Mouse (Mus musculus): ENCODE measurements around the gene Ptprm. TPM values are rescaled to one million over a fixed set of nuclear protein-coding genes. Genes with fewer than 3 reads are reported as not detected.

Gene Ptprm
- polyA plus RNA-seq, 1 experiment: 4.6 TPM

DNA sequence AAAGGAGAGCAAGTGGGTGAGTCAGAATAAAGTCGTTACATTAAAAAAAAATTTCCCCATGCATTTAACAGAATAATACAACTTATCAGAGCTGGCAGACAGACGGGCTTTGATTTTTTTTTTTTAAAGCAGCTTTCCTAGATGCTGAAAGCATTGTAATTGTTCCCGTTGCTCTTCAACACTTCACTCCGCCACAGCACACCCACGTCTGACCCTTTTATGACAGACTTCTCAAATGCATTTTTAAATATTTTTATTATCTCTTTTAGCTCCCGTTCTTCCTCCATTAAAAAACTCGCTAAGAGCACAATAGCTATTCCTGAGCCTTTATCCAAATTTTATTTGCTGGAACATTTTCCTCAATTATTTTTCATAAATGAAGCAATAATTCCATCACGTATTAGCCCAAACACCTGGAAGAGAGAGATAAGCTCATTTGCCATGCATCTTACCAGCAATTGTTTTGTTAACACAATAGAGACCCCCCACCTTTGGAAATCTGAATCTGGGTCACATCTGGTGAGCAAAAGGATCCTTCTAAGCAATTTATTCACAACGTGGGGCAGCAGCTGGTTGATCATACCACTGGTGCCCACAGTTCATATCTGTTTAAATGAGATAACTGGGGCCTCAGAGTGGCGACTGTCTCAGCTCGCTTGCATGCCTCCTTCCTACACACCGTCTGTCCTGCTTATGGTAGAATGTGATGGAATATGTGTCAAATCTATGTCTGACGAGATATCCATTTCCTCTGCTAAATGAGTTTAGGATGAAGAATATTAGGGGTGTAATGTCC lies 463.0 kb downstream of the Ptprm start:
- Histone ChIP-seq H3K27ac (ENCODE audit: control insufficient read depth, insufficient read depth, low read depth, low read length) (no peak overlapping the region), H3K4me3 (ENCODE audit: control insufficient read depth, low read depth, low read length) (no peak overlapping the region), H3K36me3 (ENCODE audit: control insufficient read depth, insufficient read depth, low read length) (no peaks in the 10 kb centered on the region), H3K27me3 (ENCODE audit: control insufficient read depth, insufficient read depth, low read length) (no peaks in the 10 kb centered on the region), H3K4me1 (ENCODE audit: control insufficient read depth, insufficient read depth, low read length) (no peaks in the 10 kb centered on the region)
- TF ChIP-seq CTCF (IDR thresholded peaks at IDR 0.05; ENCODE audit: control insufficient read depth, insufficient read depth, insufficient replicate concordance, low read depth, low read length): no peak
- TF ChIP-seq POLR2A (IDR thresholded peaks at IDR 0.05; ENCODE audit: control insufficient read depth, low read depth, low read length): no peak

DNA sequence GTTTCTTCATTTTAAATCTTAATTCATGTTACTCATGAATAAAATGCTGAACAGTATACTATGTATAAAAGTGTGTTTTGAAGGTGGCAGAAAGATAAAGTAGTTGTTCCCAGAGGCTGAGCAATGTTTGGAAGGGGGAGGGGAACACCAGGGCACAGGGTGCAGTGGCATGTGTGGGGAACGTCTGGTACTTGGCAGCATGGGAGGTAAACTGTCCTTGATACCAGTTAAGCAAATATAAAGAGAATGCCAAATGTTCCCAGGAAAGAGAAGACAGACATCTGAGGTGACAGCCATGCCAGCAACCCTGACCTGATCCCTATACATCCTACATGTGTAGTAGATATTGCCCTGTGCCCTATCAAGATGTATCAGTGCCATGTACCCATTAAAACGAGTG lies 472.0 kb downstream of the Ptprm start:
- no peaks in the 10 kb centered on the region for H3K4me1 ChIP-seq (ENCODE audit: control insufficient read depth, insufficient read depth, low read length)
- no peak for TF ChIP-seq CTCF (IDR thresholded peaks at IDR 0.05; ENCODE audit: control insufficient read depth, insufficient read depth, insufficient replicate concordance, low read depth, low read length)
- TF ChIP-seq POLR2A (IDR thresholded peaks at IDR 0.05; ENCODE audit: control insufficient read depth, low read depth, low read length): no peak
- no peak overlapping the region for H3K4me3 ChIP-seq (ENCODE audit: control insufficient read depth, low read depth, low read length)
- no peak overlapping the region for H3K27ac ChIP-seq (ENCODE audit: control insufficient read depth, insufficient read depth, low read depth, low read length)
- H3K27me3 ChIP-seq (ENCODE audit: control insufficient read depth, insufficient read depth, low read length): no peaks in the 10 kb centered on the region
- no peaks in the 10 kb centered on the region for H3K36me3 ChIP-seq (ENCODE audit: control insufficient read depth, insufficient read depth, low read length)

DNA sequence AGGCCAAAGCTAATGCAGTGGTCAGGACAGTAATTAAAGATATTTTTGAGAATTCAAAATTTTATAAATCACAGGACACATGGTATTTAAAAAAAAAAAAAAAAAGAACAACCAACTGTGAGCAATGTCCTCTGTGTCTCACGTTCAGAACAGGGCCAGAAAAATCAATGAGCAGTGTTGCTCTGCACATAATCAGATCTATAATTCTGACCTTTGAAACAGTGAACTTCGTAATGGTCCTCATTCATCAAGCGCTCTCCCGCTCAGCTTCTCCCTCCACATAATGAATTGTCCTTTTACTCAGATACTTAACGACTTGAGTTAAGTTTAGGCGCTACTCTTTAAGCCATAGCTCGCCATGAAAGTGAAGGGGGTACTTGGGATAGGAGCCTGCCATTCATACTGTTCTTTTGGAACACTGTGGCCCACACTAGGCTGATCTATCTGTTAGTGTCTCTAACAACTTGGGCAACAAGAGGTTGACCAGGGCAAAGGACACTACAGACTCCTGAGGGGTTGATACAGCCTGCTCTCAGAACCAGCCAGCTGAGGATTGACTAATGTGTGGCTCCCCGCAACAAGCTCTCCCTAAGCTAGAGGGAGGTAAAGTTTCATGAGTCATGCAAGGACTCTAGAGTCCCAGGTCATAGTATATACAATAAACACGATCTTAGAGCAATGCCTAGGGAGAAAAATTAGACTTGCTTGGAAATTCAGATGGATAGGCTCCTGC lies 473.1 kb downstream of the Ptprm start:
- no peak for TF ChIP-seq CTCF (IDR thresholded peaks at IDR 0.05; ENCODE audit: control insufficient read depth, insufficient read depth, insufficient replicate concordance, low read depth, low read length)
- no peak for TF ChIP-seq POLR2A (IDR thresholded peaks at IDR 0.05; ENCODE audit: control insufficient read depth, low read depth, low read length)
- no peaks in the 10 kb centered on the region for H3K4me1 ChIP-seq (ENCODE audit: control insufficient read depth, insufficient read depth, low read length)
- no peaks in the 10 kb centered on the region for H3K27me3 ChIP-seq (ENCODE audit: control insufficient read depth, insufficient read depth, low read length)
- no peaks in the 10 kb centered on the region for H3K36me3 ChIP-seq (ENCODE audit: control insufficient read depth, insufficient read depth, low read length)
- H3K4me3 ChIP-seq (ENCODE audit: control insufficient read depth, low read depth, low read length): no peak overlapping the region
- H3K27ac ChIP-seq (ENCODE audit: control insufficient read depth, insufficient read depth, low read depth, low read length): no peak overlapping the region

DNA sequence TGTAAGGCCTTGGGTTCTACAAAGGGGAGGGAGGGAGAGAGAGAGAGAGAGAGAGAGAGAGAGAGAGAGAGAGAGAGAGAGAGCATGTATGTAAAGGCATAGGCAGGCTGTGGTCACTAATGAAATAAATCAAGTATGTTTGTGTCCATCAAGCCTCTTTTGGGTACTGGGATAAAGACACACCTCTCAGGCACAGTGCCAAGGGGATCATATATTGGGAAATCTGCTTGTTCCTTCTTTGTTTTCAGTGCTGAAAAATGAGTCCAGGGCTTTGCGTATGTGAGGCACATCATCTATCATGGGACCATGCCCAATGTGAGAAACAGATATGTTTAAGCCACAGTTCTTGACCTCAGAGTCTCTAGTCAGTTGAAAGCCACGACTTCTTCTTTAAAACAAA lies 475.1 kb downstream of the Ptprm start:
- Histone ChIP-seq H3K4me3 (ENCODE audit: control insufficient read depth, low read depth, low read length) (no peak overlapping the region), H3K27ac (ENCODE audit: control insufficient read depth, insufficient read depth, low read depth, low read length) (no peak overlapping the region), H3K36me3 (ENCODE audit: control insufficient read depth, insufficient read depth, low read length) (no peaks in the 10 kb centered on the region), H3K27me3 (ENCODE audit: control insufficient read depth, insufficient read depth, low read length) (no peaks in the 10 kb centered on the region), H3K4me1 (ENCODE audit: control insufficient read depth, insufficient read depth, low read length) (no peaks in the 10 kb centered on the region)
- no peak for TF ChIP-seq CTCF (IDR thresholded peaks at IDR 0.05; ENCODE audit: control insufficient read depth, insufficient read depth, insufficient replicate concordance, low read depth, low read length)
- no peak for TF ChIP-seq POLR2A (IDR thresholded peaks at IDR 0.05; ENCODE audit: control insufficient read depth, low read depth, low read length)

DNA sequence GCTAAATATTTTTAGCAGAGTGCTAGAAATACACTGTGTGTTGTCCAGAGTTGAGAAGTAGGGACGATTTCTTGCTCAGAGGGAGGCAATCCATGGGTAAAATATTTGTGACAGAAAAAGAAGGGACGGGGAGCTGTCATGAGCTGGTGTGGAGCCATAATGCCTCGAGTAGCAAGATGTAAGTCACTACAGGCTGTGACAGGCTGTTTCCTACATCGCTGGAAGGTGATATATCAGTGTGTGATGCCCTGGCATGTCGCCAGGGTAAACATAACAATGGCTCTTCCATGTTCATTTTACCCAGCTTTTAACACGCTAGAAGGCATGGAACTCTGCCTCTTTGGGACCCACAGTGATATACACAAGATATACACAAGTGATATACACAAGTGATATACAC lies 476.7 kb downstream of the Ptprm start:
- Histone ChIP-seq H3K4me3 (ENCODE audit: control insufficient read depth, low read depth, low read length) (no peak overlapping the region), H3K27me3 (ENCODE audit: control insufficient read depth, insufficient read depth, low read length) (no peaks in the 10 kb centered on the region), H3K27ac (ENCODE audit: control insufficient read depth, insufficient read depth, low read depth, low read length) (no peak overlapping the region), H3K36me3 (ENCODE audit: control insufficient read depth, insufficient read depth, low read length) (no peaks in the 10 kb centered on the region), H3K4me1 (ENCODE audit: control insufficient read depth, insufficient read depth, low read length) (no peaks in the 10 kb centered on the region)
- TF ChIP-seq POLR2A (IDR thresholded peaks at IDR 0.05; ENCODE audit: control insufficient read depth, low read depth, low read length) (no peak), CTCF (IDR thresholded peaks at IDR 0.05; ENCODE audit: control insufficient read depth, insufficient read depth, insufficient replicate concordance, low read depth, low read length) (no peak)

DNA sequence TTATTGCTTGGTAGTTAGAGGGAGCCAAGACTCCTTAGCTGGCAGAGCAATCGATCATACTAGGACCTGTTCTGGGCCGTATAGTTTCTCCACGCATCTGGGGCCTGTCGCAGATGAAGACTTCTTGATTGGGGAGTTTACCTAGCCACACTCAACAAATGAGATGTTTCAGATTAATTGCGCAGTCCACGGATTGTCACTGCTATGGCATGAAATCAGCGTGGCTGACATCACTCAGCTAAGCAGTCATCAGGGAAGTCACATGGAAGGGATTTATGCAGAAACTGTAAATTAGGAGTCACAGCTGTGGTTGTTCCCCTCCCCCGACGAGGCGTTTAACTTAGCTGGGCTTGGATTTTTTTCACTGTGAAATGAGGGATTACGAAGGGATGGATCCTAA lies 479.4 kb downstream of the Ptprm start:
- Histone ChIP-seq H3K36me3 (ENCODE audit: control insufficient read depth, insufficient read depth, low read length) (no peaks in the 10 kb centered on the region), H3K27me3 (ENCODE audit: control insufficient read depth, insufficient read depth, low read length) (no peaks in the 10 kb centered on the region), H3K4me1 (ENCODE audit: control insufficient read depth, insufficient read depth, low read length) (no peaks in the 10 kb centered on the region), H3K27ac (ENCODE audit: control insufficient read depth, insufficient read depth, low read depth, low read length) (no peak overlapping the region), H3K4me3 (ENCODE audit: control insufficient read depth, low read depth, low read length) (no peak overlapping the region)
- TF ChIP-seq POLR2A (IDR thresholded peaks at IDR 0.05; ENCODE audit: control insufficient read depth, low read depth, low read length): no peak
- TF ChIP-seq CTCF (IDR thresholded peaks at IDR 0.05; ENCODE audit: control insufficient read depth, insufficient read depth, insufficient replicate concordance, low read depth, low read length): no peak

DNA sequence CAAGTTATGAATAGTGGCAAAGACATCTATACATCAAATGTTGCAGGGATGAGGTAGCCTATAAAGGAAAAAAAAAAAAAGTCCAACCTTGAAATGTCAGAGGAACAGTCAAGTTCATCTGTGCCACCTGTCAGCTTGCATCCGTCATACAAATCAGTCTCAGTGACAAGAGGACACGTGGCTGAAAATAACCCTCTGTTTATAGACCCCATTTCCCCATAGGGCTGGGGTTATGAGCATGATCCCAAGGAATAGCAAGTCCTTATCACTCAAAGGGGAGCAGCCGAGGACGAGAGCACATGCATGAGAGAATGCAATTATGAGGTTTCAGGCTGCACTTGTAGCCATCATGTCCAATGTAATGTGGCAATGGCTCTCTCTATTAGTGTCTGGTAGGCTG lies 482.9 kb downstream of the Ptprm start:
- Histone ChIP-seq H3K4me3 (ENCODE audit: control insufficient read depth, low read depth, low read length) (no peak overlapping the region), H3K4me1 (ENCODE audit: control insufficient read depth, insufficient read depth, low read length) (no peaks in the 10 kb centered on the region), H3K27me3 (ENCODE audit: control insufficient read depth, insufficient read depth, low read length) (no peaks in the 10 kb centered on the region), H3K36me3 (ENCODE audit: control insufficient read depth, insufficient read depth, low read length) (no peaks in the 10 kb centered on the region), H3K27ac (ENCODE audit: control insufficient read depth, insufficient read depth, low read depth, low read length) (no peak overlapping the region)
- TF ChIP-seq POLR2A (IDR thresholded peaks at IDR 0.05; ENCODE audit: control insufficient read depth, low read depth, low read length): no peak
- no peak for TF ChIP-seq CTCF (IDR thresholded peaks at IDR 0.05; ENCODE audit: control insufficient read depth, insufficient read depth, insufficient replicate concordance, low read depth, low read length)
